Mouse (Mus musculus): ENCODE results near the gene Abcb10. TPM values are rescaled to one million over a fixed set of nuclear protein-coding genes. Genes with fewer than 3 reads are reported as not detected.
"Not testable (repeated sequence)": the region's sequence is repeated elsewhere in the genome, so short reads cannot be mapped to it uniquely, and the experiment has no call there.

Abcb10 gene
- polyA plus RNA-seq, 1 experiment from 2014 or later: 20.3 TPM

GRCm38 (mm10) chr8:123973495-123973894, 9.4 kb downstream of the Abcb10 start:
- H3K27ac ChIP-seq: no peak overlapping the region
- H3K4me1 ChIP-seq: peaks cover 2% of the 10 kb centered on the region; the same call in 1 of the 2 replicates
- H3K4me3 ChIP-seq: no peak overlapping the region
- 70% methylated on average over 1 of the region's 1 CpGs for WGBS
- DNase-seq (ENCODE audit: low spot score): no peak
- no peaks in the 10 kb centered on the region for H3K27me3 ChIP-seq (ENCODE audit: low read depth, poor library complexity, severe bottlenecking)
- H3K9me3 ChIP-seq (replicated peaks): no peaks in the 10 kb centered on the region
- H3K36me3 ChIP-seq: peaks cover 11% of the 10 kb centered on the region; the same call in 1 of the 2 replicates

GRCm38 (mm10) chr8:123966896-123967295, 16.0 kb downstream of the Abcb10 start:
- Histone ChIP-seq H3K27me3 (ENCODE audit: low read depth, poor library complexity, severe bottlenecking) (no peaks in the 10 kb centered on the region), H3K36me3 (peaks cover 34% of the 10 kb centered on the region), H3K27ac (no peak overlapping the region), H3K9me3 (replicated peaks) (no peaks in the 10 kb centered on the region), H3K4me1 (no peaks in the 10 kb centered on the region), H3K4me3 (no peak overlapping the region)
- no peak for DNase-seq (ENCODE audit: low spot score)
- WGBS: 77% methylated on average over 2 of the region's 2 CpGs

GRCm38 (mm10) chr8:123961371-123961770, 21.6 kb downstream of the Abcb10 start:
- Histone ChIP-seq H3K27ac (no peak overlapping the region), H3K36me3 (peaks cover 57% of the 10 kb centered on the region), H3K4me1 (no peaks in the 10 kb centered on the region; the same call in 1 of the 2 replicates), H3K9me3 (replicated peaks) (no peaks in the 10 kb centered on the region), H3K27me3 (ENCODE audit: low read depth, poor library complexity, severe bottlenecking) (no peaks in the 10 kb centered on the region), H3K4me3 (no peak overlapping the region)
- DNase-seq (ENCODE audit: low spot score): no peak
- WGBS: 80% methylated on average over 1 of the region's 1 CpGs

GRCm38 (mm10) chr8:123960556-123960955, 22.4 kb downstream of the Abcb10 start:
- H3K9me3 ChIP-seq (replicated peaks); H3K27me3 ChIP-seq (ENCODE audit: low read depth, poor library complexity, severe bottlenecking); H3K4me3 ChIP-seq; DNase-seq (ENCODE audit: low spot score); H3K4me1 ChIP-seq; H3K27ac ChIP-seq: not testable (repeated sequence)
- peaks cover 50% of the 10 kb centered on the region for H3K36me3 ChIP-seq
- WGBS: 94% methylated on average over 5 of the region's 5 CpGs

- no peak for DNase-seq (ENCODE audit: low spot score)
- H3K36me3 ChIP-seq: peaks cover 50% of the 10 kb centered on the region
Observed at GRCm38 (mm10) chr8:123960056-123960455, 22.9 kb downstream of the Abcb10 start.

GRCm38 (mm10) chr8:123959473-123959872, 23.4 kb downstream of the Abcb10 start:
- no peaks in the 10 kb centered on the region for H3K9me3 ChIP-seq (replicated peaks)
- H3K27me3 ChIP-seq (ENCODE audit: low read depth, poor library complexity, severe bottlenecking): no peaks in the 10 kb centered on the region
- DNase-seq (ENCODE audit: low spot score): no peak
- no peak overlapping the region for H3K4me3 ChIP-seq
- peaks cover 48% of the 10 kb centered on the region for H3K36me3 ChIP-seq
- 91% methylated on average over 6 of the region's 6 CpGs for WGBS
- no peak overlapping the region for H3K27ac ChIP-seq
- no peaks in the 10 kb centered on the region; the same call in 1 of the 2 replicates for H3K4me1 ChIP-seq

More at GRCm38 (mm10) chr8:123960056-123960455, 22.9 kb downstream of the Abcb10 start:
- Histone ChIP-seq H3K9me3 (replicated peaks) (no peaks in the 10 kb centered on the region), H3K4me3 (no peak overlapping the region), H3K27me3 (ENCODE audit: low read depth, poor library complexity, severe bottlenecking) (no peaks in the 10 kb centered on the region), H3K27ac (no peak overlapping the region), H3K4me1 (no peaks in the 10 kb centered on the region; the same call in 1 of the 2 replicates)
- 96% methylated on average over 9 of the region's 9 CpGs for WGBS

- DNase-seq (ENCODE audit: low spot score): no peak
- H3K36me3 ChIP-seq: peaks cover 58% of the 10 kb centered on the region
- no peaks in the 10 kb centered on the region for H3K9me3 ChIP-seq (replicated peaks)
- H3K4me3 ChIP-seq: no peak overlapping the region
- 80% methylated on average over 17 of the region's 17 CpGs for WGBS
- no peaks in the 10 kb centered on the region for H3K27me3 ChIP-seq (ENCODE audit: low read depth, poor library complexity, severe bottlenecking)
- no peak overlapping the region for H3K27ac ChIP-seq
- no peaks in the 10 kb centered on the region; the same call in 1 of the 2 replicates for H3K4me1 ChIP-seq
Observed at GRCm38 (mm10) chr8:123958130-123958529, 24.8 kb downstream of the Abcb10 start.

GRCm38 (mm10) chr8:123954246-123954645, 28.7 kb downstream of the Abcb10 start:
- Histone ChIP-seq H3K9me3 (replicated peaks) (no peaks in the 10 kb centered on the region), H3K4me3 (no peak overlapping the region), H3K4me1 (peaks cover 8% of the 10 kb centered on the region), H3K27me3 (ENCODE audit: low read depth, poor library complexity, severe bottlenecking) (no peaks in the 10 kb centered on the region), H3K36me3 (peaks cover 34% of the 10 kb centered on the region), H3K27ac (no peak overlapping the region)
- DNase-seq (ENCODE audit: low spot score): no peak
- WGBS: 93% methylated on average over 8 of the region's 8 CpGs

GRCm38 (mm10) chr8:123953686-123954085, 29.2 kb downstream of the Abcb10 start:
- DNase-seq (ENCODE audit: low spot score): no peak
- Histone ChIP-seq H3K4me1 (peaks cover 8% of the 10 kb centered on the region), H3K36me3 (peaks cover 33% of the 10 kb centered on the region), H3K27ac (no peak overlapping the region), H3K9me3 (replicated peaks) (no peaks in the 10 kb centered on the region), H3K4me3 (no peak overlapping the region), H3K27me3 (ENCODE audit: low read depth, poor library complexity, severe bottlenecking) (no peaks in the 10 kb centered on the region)
- 88% methylated on average over 8 of the region's 8 CpGs for WGBS

- Histone ChIP-seq H3K27ac (peak overlapping the region; percentile 86), H3K9me3 (replicated peaks) (no peaks in the 10 kb centered on the region), H3K36me3 (peaks cover 33% of the 10 kb centered on the region), H3K4me3 (peak overlapping the region; percentile 92), H3K4me1 (peaks cover 14% of the 10 kb centered on the region), H3K27me3 (ENCODE audit: low read depth, poor library complexity, severe bottlenecking) (no peaks in the 10 kb centered on the region)
- DNase-seq (ENCODE audit: low spot score): peak; percentile 57
- 33% methylated on average over 10 of the region's 10 CpGs for WGBS
Observed at GRCm38 (mm10) chr8:123950077-123950802, 32.7 kb downstream of the Abcb10 start.

- no peaks in the 10 kb centered on the region for H3K9me3 ChIP-seq (replicated peaks)
- no peak for DNase-seq (ENCODE audit: low spot score)
- H3K36me3 ChIP-seq: peaks cover 38% of the 10 kb centered on the region
- H3K4me3 ChIP-seq: peak overlapping the region; percentile 92
- H3K4me1 ChIP-seq: peaks cover 14% of the 10 kb centered on the region
- peak overlapping the region; percentile 86 for H3K27ac ChIP-seq
- 5% methylated on average over 10 of the region's 10 CpGs for WGBS
- no peaks in the 10 kb centered on the region for H3K27me3 ChIP-seq (ENCODE audit: low read depth, poor library complexity, severe bottlenecking)
Observed at GRCm38 (mm10) chr8:123949686-123949986, 33.3 kb downstream of the Abcb10 start.

- peak; percentile 100 for DNase-seq (ENCODE audit: low spot score)
- Histone ChIP-seq H3K27ac (peak within 1 kb of the TSS; percentile 86), H3K27me3 (ENCODE audit: low read depth, poor library complexity, severe bottlenecking) (no peaks in the 10 kb centered on the region), H3K4me1 (peaks cover 14% of the 10 kb centered on the region), H3K4me3 (peak within 1 kb of the TSS; percentile 92), H3K36me3 (peaks cover 37% of the 10 kb centered on the region), H3K9me3 (replicated peaks) (no peaks in the 10 kb centered on the region)
- WGBS: under 1% methylated on average over 77 of the region's 77 CpGs
Observed at GRCm38 (mm10) chr8:123948942-123949685, 33.8 kb downstream of the Abcb10 start, which contains the start of gene Nup133. Gene Nup133, minus strand, starts transcription at chr8:123949265.

GRCm38 (mm10) chr8:123929026-123929425, 53.9 kb downstream of the Abcb10 start:
- Histone ChIP-seq H3K27me3 (ENCODE audit: low read depth, poor library complexity, severe bottlenecking) (no peaks in the 10 kb centered on the region), H3K9me3 (replicated peaks) (no peaks in the 10 kb centered on the region), H3K27ac (no peak overlapping the region), H3K4me1 (no peaks in the 10 kb centered on the region), H3K4me3 (no peak overlapping the region), H3K36me3 (peaks cover 94% of the 10 kb centered on the region)
- no peak for DNase-seq (ENCODE audit: low spot score)
- 92% methylated on average over 7 of the region's 7 CpGs for WGBS
